Mouse (Mus musculus) bone marrow, adult 2 months (tissue): ENCODE measurements around the gene Elfn2.

Experiments
- CTCF ChIP-seq: fragments of 200-500 bp; IDR thresholded peaks from 2 replicates; pipeline ENCODE4 v1.5.1; 2011; ENCODE audit warnings: low read length, control low read depth; ENCODE audit not compliant: control insufficient read depth, insufficient read depth
- POLR2A ChIP-seq: fragments of 200-500 bp; IDR thresholded peaks from 2 replicates; pipeline ENCODE4 v1.6.1; 2011; ENCODE audit warnings: low read depth, mild to moderate bottlenecking, control low read depth, low read length, borderline replicate concordance; ENCODE audit not compliant: control insufficient read depth

DNA sequence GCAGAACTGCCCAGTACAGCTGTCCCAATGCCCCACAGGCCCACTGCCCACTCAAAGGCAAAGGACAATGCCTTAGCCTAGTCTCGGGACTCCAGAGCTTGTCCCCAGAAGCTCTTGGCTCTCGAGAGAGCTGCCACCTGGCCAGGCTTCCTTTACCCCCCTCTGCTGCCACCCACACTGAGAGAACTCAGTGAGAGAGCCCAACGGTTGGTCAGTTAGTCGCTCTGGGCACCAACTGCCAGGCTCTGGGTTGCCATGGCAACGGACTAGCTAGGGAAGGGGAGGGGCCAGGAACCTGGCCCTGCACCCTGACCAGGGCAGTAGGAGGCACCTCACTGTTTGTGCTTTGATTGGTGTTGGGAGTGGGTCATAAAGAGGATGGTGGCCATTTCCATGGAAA, 48.2 kb downstream of the Elfn2 start:
- TF ChIP-seq CTCF (no peak), POLR2A (no peak)
